In the genomic region with DNA sequence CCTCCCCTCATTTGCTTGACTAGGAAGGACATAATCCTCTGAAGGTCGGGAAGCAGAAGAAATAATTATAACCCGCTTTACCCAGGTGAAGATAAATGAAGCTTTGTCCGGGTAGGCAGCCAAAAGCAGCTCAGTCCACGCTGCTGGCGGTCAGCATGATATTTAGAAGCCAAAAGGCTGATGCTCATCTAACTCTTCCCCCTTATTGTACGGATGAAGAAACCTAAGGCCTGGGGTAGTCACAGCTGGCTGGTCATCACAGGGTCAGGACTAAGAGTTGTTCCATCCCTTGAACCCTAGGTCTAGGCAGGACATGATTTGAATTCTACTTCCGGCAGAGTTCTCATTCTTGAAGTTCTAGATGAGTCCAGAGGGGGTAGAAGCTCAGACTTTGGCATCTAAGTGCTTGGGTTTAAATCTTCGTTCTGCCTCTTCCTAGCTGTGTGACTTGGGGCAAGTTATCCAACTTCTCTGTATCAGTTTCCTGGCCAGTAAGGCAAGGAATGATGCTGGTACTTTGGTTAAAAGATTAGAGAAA, we compare ENCODE assay signal across 8 mouse cellular contexts. TPM values are rescaled to one million over a fixed set of nuclear protein-coding genes. Genes with fewer than 3 reads are reported as not detected.
A peak's percentile ranks its signal among the peaks of the same experiment; 100 is the strongest.
DNase-seq lines count a peak whose midpoint lies in the region; ATAC-seq and TF ChIP-seq lines count a peak whose summit lies in the region.

No protein-coding gene starts in this region.

- H3K4me3 ChIP-seq in liver, embryonic 11.5 days (ENCODE audit: low read depth, low read length), result peak overlapping the region; percentile 89
- H3K4me3 ChIP-seq in embryonic fibroblast, embryonic 13.5 days (ENCODE audit: insufficient read depth, low read length), result peak overlapping the region; percentile 63
- peak overlapping the region; percentile 71 for H3K4me3 ChIP-seq in intestine, embryonic 15.5 days (replicated peaks)

- no peak for TF ChIP-seq CTCF in embryonic fibroblast, embryonic 13.5 days (IDR thresholded peaks at IDR 0.05; ENCODE audit: borderline replicate concordance, insufficient read depth, low read length)

- peak overlapping the region; percentile 85 for H3K9ac ChIP-seq in liver, embryonic 11.5 days (ENCODE audit: low read depth, low read length)
- H3K9ac ChIP-seq in intestine, embryonic 15.5 days, result peak overlapping the region; percentile 74; the same call in 1 of the 2 replicates

- no peaks in the 10 kb centered on the region for H3K36me3 ChIP-seq in liver, embryonic 11.5 days (ENCODE audit: control insufficient read depth, insufficient read depth, low read length)
- no peaks in the 10 kb centered on the region for H3K36me3 ChIP-seq in intestine, embryonic 15.5 days

- DNase-seq in liver, embryonic 11.5 days (ENCODE audit: low spot score), result no peak
- no peak for DNase-seq in liver
- DNase-seq in naive thymus-derived CD4-positive, alpha-beta T cell, adult 2 months (ENCODE audit: low read depth), result peak; percentile 24
- DNase-seq in natural killer cell, adult 2 months (ENCODE audit: low spot score in 2 of 2), result no peak
- no peak for DNase-seq in thymus, postnatal 10 days (ENCODE audit: low spot score in 2 of 2)
- no peak for DNase-seq in gastrocnemius, postnatal 25 days

- peaks cover 86% of the 10 kb centered on the region for H3K4me1 ChIP-seq in liver, embryonic 11.5 days (replicated peaks; ENCODE audit: control insufficient read depth, insufficient read depth, low read length)
- peaks cover 28% of the 10 kb centered on the region for H3K4me1 ChIP-seq in embryonic fibroblast, embryonic 13.5 days (ENCODE audit: control insufficient read depth, insufficient read depth, low read length)
- peaks cover 52% of the 10 kb centered on the region for H3K4me1 ChIP-seq in intestine, embryonic 15.5 days (replicated peaks)

- no peaks in the 10 kb centered on the region for H3K9me3 ChIP-seq in liver, embryonic 11.5 days (ENCODE audit: control insufficient read depth, low read length)
- no peaks in the 10 kb centered on the region for H3K9me3 ChIP-seq in intestine, embryonic 15.5 days

- no peak for ATAC-seq in liver, embryonic 11.5 days (replicated peaks; ENCODE audit: low FRiP score)
- ATAC-seq in intestine, embryonic 15.5 days, result no peak

- H3K27me3 ChIP-seq in liver, embryonic 11.5 days (replicated peaks; ENCODE audit: control insufficient read depth, insufficient read depth, low read length), result no peaks in the 10 kb centered on the region
- no peaks in the 10 kb centered on the region for H3K27me3 ChIP-seq in intestine, embryonic 15.5 days (replicated peaks)

- TF ChIP-seq POLR2A in embryonic fibroblast, embryonic 13.5 days (IDR thresholded peaks at IDR 0.05; ENCODE audit: low read depth, low read length), result no peak

- peak overlapping the region; percentile 95 for H3K4me2 ChIP-seq in liver, embryonic 11.5 days
- peak overlapping the region; percentile 80 for H3K4me2 ChIP-seq in intestine, embryonic 15.5 days (replicated peaks)

- WGBS in liver, embryonic 11.5 days, result 75% methylated on average over 8 of the region's 8 CpGs
- 67% methylated on average over 8 of the region's 8 CpGs for WGBS in intestine, embryonic 15.5 days

- 0 out of 2 replicates have a peak overlapping the region, but pooled peaks have one; percentile 13 for H3K27ac ChIP-seq in liver, embryonic 11.5 days (ENCODE audit: low read depth, low read length)
- H3K27ac ChIP-seq in embryonic fibroblast, embryonic 13.5 days (ENCODE audit: insufficient read depth, low read length), result peak overlapping the region; percentile 58
- no peak overlapping the region for H3K27ac ChIP-seq in intestine, embryonic 15.5 days

RNA-seq across cellular contexts. Expression of gene Abhd2, which starts 1.5 kb away (rescaled TPM):
- 11.5 and 13.4 TPM in 2 replicates for polyA plus RNA-seq in liver, embryonic 11.5 days (2014; fragmentation: Nextera tagmentation; extraction: Ambion mirVana)
- 80.4 and 80.5 TPM in 2 replicates for polyA plus RNA-seq in embryonic fibroblast, embryonic 13.5 days (2011; ENCODE audit: insufficient read length, low read depth, missing spikeins)
- 14.3 and 16.3 TPM in 2 replicates for polyA plus RNA-seq in intestine, embryonic 15.5 days (2015; fragmentation: Nextera tagmentation; extraction: Ambion mirVana)
- 1 to 10 TPM; 6.1 to 7.1 TPM for total RNA-seq in gastrocnemius, postnatal 25 days (2021)
